Mouse (Mus musculus) neural tube, embryonic 11.5 days (tissue): Measurements from ENCODE around the gene Ttc34. TPM values are rescaled to one million over a fixed set of nuclear protein-coding genes. Genes with fewer than 3 reads are reported as not detected.

ENCODE experiments used
- ATAC-seq: fragments of 200-750 bp; cut with Nextera tagmentation; 2 replicates; pipeline ENCODE4 v1.8.0; 2017; ENCODE audit warnings: moderate number of reproducible peaks, mild to moderate bottlenecking, moderate TSS enrichment, moderate library complexity; ENCODE audit not compliant: insufficient read depth, low FRiP score, low TSS enrichment
- DNase-seq: peaks from one replicate; pipeline ENCODE4 v3.0.0-alpha.2; 2015; ENCODE audit warnings: low spot score
- H3K27ac ChIP-seq: fragments of 300-500 bp; sonication (generic); 2 replicates; pipeline ENCODE4 v1.5.1; 2014; ENCODE audit warnings: low read depth, mild to moderate bottlenecking, low read length
- H3K27me3 ChIP-seq: fragments of 300-500 bp; sonication (generic); 2 replicates; pipeline ENCODE4 v1.6.1; 2014; ENCODE audit warnings: mild to moderate bottlenecking, low read length, mixed read lengths; ENCODE audit not compliant: control insufficient read depth, insufficient read depth
- H3K36me3 ChIP-seq: fragments of 300-500 bp; sonication (generic); 2 replicates; pipeline ENCODE4 v1.6.1; 2014; ENCODE audit warnings: mild to moderate bottlenecking, low read length, moderate library complexity, mixed read lengths; ENCODE audit not compliant: control insufficient read depth, insufficient read depth
- H3K4me1 ChIP-seq: fragments of 300-500 bp; sonication (generic); 2 replicates; pipeline ENCODE4 v1.6.1; 2014; ENCODE audit warnings: low read length, mixed read lengths; ENCODE audit not compliant: control insufficient read depth, insufficient read depth
- H3K4me2 ChIP-seq: fragments of 300-500 bp; sonication (generic); 2 replicates; pipeline ENCODE4 v1.6.1; 2014; ENCODE audit warnings: low read depth, mild to moderate bottlenecking, moderate library complexity
- H3K4me3 ChIP-seq: fragments of 300-500 bp; sonication (generic); 2 replicates; pipeline ENCODE4 v1.5.1; 2014; ENCODE audit warnings: low read depth, low read length
- H3K9ac ChIP-seq: fragments of 300-500 bp; sonication (generic); 2 replicates; pipeline ENCODE4 v1.6.1; 2014; ENCODE audit warnings: mild to moderate bottlenecking, low read length
- H3K9me3 ChIP-seq: fragments of 300-500 bp; sonication (generic); 2 replicates; pipeline ENCODE4 v1.6.1; 2016; ENCODE audit warnings: low read length; ENCODE audit not compliant: control insufficient read depth
- WGBS: fragments of 180-500 bp; shearing (Covaris S2); extraction: QIAGEN DNeasy Blood & Tissue Kit; methylation state at CpG from one replicate; pipeline ENCODE4 v1.1.7; 2014; 5-methylcytosine and 5-hydroxymethylcytosine counted together
- polyA plus RNA-seq: library from polyadenylated mRNA; unstranded; fragments of >200 nt; fragmentation: Nextera tagmentation; extraction: Ambion mirVana; gene quantifications from 2 replicates; pipeline ENCODE4 v1.2.1, GENCODE M21; 2014

Gene Ttc34
- polyA plus RNA-seq, 1 experiment from 2014 or later = 0.38 TPM

DNA sequence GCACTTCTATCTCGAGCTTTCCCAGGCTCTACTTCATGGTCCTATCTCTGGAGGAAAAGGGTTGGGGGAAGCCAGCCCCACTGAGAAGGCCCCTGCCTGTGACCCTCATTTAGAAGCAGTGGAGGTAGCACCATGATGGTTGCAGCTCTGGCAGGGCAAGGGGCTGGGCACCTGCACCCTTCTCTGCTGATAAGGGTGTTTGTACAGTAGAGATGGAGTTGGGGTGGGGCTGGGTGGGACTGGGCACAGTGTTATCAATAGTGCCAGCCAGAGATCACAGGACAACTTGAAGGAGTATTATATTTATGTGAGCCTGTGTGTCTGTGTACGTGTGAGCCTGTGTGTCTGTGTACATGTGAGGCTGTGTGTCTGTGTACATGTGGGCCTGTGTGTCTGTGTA is 74.4 kb downstream of the Ttc34 start:
- Histone ChIP-seq H3K27ac (no peak overlapping the region), H3K4me1 (no peaks in the 10 kb centered on the region), H3K27me3 (no peaks in the 10 kb centered on the region), H3K9me3 (no peaks in the 10 kb centered on the region), H3K9ac (no peak overlapping the region), H3K36me3 (no peaks in the 10 kb centered on the region), H3K4me3 (no peak overlapping the region), H3K4me2 (no peak overlapping the region)
- 59% methylated on average over 2 of the region's 2 CpGs for WGBS
- DNase-seq (no peak), ATAC-seq (no peak)

DNA sequence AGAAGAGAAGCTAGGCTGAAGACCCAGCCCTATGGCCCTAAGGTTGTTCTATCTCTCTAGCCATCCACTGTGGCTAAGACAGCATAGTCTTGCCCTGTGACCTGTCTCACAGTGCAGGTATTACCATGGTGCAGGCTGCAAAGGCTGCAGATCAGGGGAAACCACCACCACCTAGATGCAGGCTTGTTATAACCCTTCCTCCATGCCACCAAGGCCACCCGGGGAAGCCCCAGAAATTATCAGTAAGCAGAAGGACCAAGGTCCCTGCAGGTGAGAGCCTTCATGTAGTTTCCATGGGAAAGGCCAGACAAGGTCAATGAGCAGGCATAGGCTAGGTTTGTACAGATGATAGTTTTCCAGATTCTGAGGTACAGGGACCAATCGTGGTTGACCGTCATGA is 76.6 kb downstream of the Ttc34 start:
- WGBS = 94% methylated on average over 3 of the region's 3 CpGs
- Histone ChIP-seq H3K4me2 (no peak overlapping the region), H3K4me1 (no peaks in the 10 kb centered on the region), H3K9ac (no peak overlapping the region), H3K9me3 (no peaks in the 10 kb centered on the region), H3K27ac (no peak overlapping the region), H3K27me3 (no peaks in the 10 kb centered on the region), H3K36me3 (no peaks in the 10 kb centered on the region), H3K4me3 (no peak overlapping the region)
- DNase-seq (no peak), ATAC-seq (no peak)

DNA sequence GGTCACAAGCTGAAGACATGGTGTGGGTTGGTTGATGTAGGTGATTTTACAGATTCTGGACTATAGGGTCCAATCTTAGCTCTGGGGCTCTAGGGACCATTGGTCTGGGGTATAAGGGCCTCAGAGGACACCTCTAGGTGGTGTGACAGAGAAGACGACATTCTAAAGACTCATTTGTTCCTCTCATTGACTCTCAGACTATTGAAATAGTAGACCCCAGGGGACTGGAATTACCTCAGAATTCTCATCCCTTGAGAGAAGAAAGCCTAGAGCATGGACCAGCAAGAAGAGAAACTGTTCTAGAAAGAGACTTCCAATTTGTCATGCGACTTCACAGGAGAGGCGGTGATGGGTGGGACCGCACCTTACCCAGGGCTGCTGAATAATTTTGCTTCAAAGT is 77.0 kb downstream of the Ttc34 start:
- Histone ChIP-seq H3K9me3 (no peaks in the 10 kb centered on the region), H3K27ac (no peak overlapping the region), H3K4me2 (no peak overlapping the region), H3K9ac (no peak overlapping the region), H3K4me3 (no peak overlapping the region), H3K36me3 (no peaks in the 10 kb centered on the region), H3K27me3 (no peaks in the 10 kb centered on the region), H3K4me1 (no peaks in the 10 kb centered on the region)
- DNase-seq (no peak), ATAC-seq (no peak)
- WGBS = 93% methylated on average over 4 of the region's 4 CpGs

DNA sequence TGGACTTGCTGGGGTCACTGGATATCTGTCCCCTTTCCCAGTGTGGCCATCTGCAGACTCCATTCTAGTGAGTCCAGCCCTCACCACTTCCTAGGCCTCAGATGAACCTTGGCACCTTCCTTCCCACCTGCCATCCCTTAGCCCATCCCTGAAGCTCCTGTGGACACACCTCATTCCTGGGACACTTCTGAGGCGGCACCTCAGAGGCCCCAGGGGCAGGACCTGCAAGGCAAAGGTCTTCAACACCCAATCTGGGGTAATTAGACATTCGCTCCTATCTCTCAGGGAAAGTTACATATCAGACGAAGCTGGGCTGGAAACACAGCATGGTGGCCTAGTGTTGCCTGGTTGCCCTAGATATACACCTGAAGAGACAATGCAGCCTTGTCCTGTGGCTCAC is 77.4 kb downstream of the Ttc34 start:
- no peaks in the 10 kb centered on the region for H3K27me3 ChIP-seq
- H3K4me2 ChIP-seq = no peak overlapping the region

DNA sequence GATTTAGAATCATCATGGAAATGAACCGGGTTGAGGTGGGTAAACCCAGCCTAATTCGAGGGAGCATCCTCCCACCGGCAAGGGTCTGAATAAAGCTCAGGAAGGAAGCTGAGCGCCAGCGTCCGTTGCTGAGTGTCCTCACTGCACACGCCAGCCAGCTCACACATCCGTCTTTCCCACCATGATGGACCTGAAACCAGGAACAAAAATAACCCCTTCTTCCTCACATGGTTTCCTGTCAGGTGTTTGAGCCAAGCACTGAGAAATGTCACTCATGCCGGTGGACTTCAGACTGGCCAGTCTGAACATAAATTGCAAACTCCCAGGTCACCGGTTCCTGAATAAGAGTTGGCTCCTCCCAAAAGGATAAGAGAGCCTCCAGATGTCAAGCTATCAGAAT is 78.0 kb downstream of the Ttc34 start:
- Histone ChIP-seq H3K4me3 (no peak overlapping the region), H3K27ac (no peak overlapping the region), H3K36me3 (no peaks in the 10 kb centered on the region), H3K4me2 (no peak overlapping the region), H3K27me3 (no peaks in the 10 kb centered on the region), H3K4me1 (no peaks in the 10 kb centered on the region), H3K9ac (no peak overlapping the region), H3K9me3 (no peaks in the 10 kb centered on the region)
- DNase-seq (no peak), ATAC-seq (no peak)
- 85% methylated on average over 10 of the region's 10 CpGs for WGBS

More for the DNA sequence above, 77.4 kb downstream of the Ttc34 start:
- 80% methylated on average over 3 of the region's 3 CpGs for WGBS
- H3K9ac ChIP-seq = no peak overlapping the region
- no peak overlapping the region for H3K27ac ChIP-seq
- H3K9me3 ChIP-seq = no peaks in the 10 kb centered on the region
- no peak for DNase-seq
- no peaks in the 10 kb centered on the region for H3K36me3 ChIP-seq
- no peak for ATAC-seq
- no peaks in the 10 kb centered on the region for H3K4me1 ChIP-seq
- H3K4me3 ChIP-seq = no peak overlapping the region

DNA sequence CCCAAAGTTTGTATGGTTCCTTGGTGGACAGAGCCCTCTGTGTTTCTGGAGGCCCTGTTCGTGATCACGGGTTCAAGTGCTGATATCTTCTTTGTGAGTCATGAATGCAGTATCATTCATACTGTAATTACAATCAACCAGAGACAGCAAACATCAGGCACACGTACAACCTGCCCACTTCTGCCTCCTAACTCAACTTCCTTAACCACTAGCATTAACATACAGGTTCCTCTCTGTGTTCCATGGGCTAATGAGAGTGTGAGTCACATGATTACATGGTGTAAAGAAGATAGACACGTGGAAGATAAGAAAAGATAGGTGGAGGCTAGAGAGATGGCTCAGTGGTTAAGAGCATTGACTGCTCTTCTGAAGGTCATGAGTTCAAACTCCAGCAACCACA is 79.4 kb downstream of the Ttc34 start:
- Histone ChIP-seq H3K9me3 (no peaks in the 10 kb centered on the region), H3K4me2 (no peak overlapping the region), H3K27me3 (no peaks in the 10 kb centered on the region), H3K27ac (no peak overlapping the region), H3K4me1 (no peaks in the 10 kb centered on the region), H3K4me3 (no peak overlapping the region), H3K9ac (no peak overlapping the region), H3K36me3 (no peaks in the 10 kb centered on the region)
- no peak for ATAC-seq
- no peak for DNase-seq
- 88% methylated on average over 4 of the region's 4 CpGs for WGBS

Other genes starting within 250 kb of the Ttc34 start
- gene Prdm16, start 200.6 kb upstream of the Ttc34 start, polyA plus RNA-seq = 10.9 and 12.5 TPM in 2 replicates
- not detected in 2 replicates for gene Actrt2, start 169.6 kb upstream of the Ttc34 start, polyA plus RNA-seq
- 0.50 and 0.72 TPM in 2 replicates for gene Mmel1, start 32.1 kb downstream of the Ttc34 start, polyA plus RNA-seq
- gene Fam213b, start 61.7 kb downstream of the Ttc34 start, polyA plus RNA-seq = 40.2 and 42.1 TPM in 2 replicates
- 0.78 and 1.1 TPM in 2 replicates for gene Tnfrsf14, start 91.1 kb downstream of the Ttc34 start, polyA plus RNA-seq
- gene Hes5, start 123.5 kb downstream of the Ttc34 start, polyA plus RNA-seq = 191 and 218 TPM in 2 replicates
- gene Pank4, start 126.7 kb downstream of the Ttc34 start, polyA plus RNA-seq = 36.1 and 38.2 TPM in 2 replicates
- 1.4 and 1.6 TPM in 2 replicates for gene Plch2, start 219.3 kb downstream of the Ttc34 start, polyA plus RNA-seq
- 6.9 and 8.3 TPM in 2 replicates for gene Pex10, start 229.6 kb downstream of the Ttc34 start, polyA plus RNA-seq
- gene Rer1, start 248.9 kb downstream of the Ttc34 start, polyA plus RNA-seq = 143 and 145 TPM in 2 replicates
- gene Morn1, start 249.1 kb downstream of the Ttc34 start, polyA plus RNA-seq = 3.9 and 5.3 TPM in 2 replicates